Mouse (Mus musculus): ENCODE results near the gene Ncbp3. TPM values are rescaled to one million over a fixed set of nuclear protein-coding genes. Genes with fewer than 3 reads are reported as not detected.
"Not testable (repeated sequence)": the region's sequence is repeated elsewhere in the genome, so short reads cannot be mapped to it uniquely, and the experiment has no call there.

Ncbp3 gene
- total RNA-seq, 2 experiments from 2014 or later: 7.5 to 10.6 TPM

DNA sequence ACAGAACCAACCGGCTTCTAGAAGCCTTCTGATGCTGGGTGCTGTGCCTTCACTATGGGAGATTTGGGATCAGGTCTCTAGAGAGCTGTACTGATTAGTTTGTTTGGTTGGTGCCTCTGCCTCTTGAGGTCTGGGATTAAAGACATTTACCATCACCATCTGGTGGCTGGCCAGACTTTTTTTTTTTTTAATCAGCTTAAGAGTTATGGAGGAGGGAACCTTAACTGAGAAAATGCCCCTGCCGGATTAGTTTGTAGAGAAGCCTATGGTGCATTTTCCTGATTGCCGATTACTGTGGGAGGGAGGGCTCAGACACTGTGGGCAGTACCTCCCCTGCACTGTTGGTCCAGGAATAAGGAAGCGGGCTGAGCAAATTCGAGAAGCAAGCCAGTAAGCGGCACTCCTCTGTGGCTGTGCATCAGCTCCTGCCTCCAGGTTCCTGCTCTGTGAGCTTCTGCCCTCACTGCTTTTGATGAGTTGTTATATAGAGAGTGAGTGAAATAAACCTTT, 29.7 kb downstream of the Ncbp3 start:
- intact Hi-C loops (cut with DNase I): no loop called here
- no peak for DNase-seq (ENCODE audit: low spot score in 2 of 2)

DNA sequence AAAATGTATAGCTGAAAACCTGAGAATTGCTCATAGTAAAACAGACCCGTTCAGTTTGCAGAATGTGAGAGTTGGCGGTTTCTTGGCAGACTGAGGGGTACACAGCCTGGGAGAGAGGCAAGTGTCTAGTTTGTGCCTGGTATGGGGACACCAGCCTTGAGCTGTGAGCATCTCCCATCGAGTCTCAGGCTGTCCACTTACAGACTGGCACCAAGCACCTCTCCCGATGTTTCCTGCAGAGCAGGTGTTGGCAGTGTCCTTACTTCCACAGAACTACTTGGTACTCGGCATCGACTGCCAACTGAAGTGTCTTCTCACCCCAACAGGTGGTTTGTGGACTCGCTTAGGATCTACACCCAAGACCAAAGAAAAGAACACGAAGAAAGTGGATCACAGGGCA, 31.0 kb downstream of the Ncbp3 start:
- no peak for DNase-seq (ENCODE audit: low spot score in 2 of 2)
- intact Hi-C loops (cut with DNase I): no loop called here

DNA sequence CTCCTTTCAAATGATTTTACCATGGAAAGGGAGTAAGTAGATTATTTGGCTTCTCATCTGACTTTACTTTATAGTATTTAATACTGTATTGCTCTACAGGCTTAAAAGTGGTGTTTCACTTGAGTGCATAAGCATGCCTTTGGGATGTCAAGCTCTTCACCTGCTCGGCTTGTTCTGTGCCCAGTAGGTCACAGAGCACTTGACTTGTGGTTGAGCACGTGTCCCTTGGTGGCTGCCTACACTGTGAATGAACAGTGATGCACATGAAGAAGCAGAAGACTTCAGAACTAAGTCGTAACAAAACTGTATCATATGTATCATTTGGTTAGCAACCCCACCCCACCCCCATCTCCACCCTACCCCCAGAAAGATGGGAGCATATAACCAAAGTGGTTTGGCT, 32.7 kb downstream of the Ncbp3 start:
- DNase-seq (ENCODE audit: low spot score in 2 of 2): no peak
- intact Hi-C loops (cut with DNase I): no loop called here

DNA sequence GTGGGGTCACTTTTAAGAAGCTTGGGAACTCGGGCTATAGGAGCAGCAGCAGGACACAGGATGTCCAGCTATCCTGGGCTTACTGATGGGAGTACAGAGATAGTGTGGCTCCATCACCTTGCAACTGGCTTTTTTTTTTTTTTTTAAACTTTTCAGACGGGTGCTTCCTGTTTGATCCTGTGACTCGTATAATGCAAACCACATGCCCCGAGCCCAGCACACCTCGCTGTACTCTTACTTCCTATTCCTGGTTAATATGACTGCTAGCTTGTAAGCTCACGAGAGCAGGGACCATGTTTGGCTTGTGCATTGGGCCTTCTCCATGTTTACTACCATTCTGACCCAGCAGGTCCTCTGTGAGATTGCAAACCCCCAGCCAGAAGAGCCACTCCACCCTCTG, 36.7 kb downstream of the Ncbp3 start:
- DNase-seq (ENCODE audit: low spot score in 2 of 2): no peak
- intact Hi-C loops (cut with DNase I): no loop called here

DNA sequence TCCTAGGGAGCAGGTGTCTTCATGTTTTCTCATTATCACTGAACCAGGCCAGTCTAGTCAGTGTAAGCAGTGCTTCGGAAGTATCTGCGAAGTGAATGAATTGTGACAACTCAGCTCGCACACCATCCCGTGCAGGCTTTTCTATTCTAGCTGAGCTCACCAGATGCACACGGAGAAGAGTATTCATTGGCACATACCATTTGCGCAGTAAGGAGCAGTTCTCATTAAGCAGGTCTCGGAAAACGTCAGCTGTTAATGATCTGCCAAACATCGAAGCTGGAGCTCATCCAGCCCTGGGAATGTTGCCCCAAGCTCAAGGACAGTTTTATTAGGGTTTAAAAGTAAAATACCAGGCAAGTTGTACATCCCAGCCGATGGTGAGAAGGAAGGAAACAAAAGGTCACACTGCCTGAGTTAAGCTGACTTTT, 37.2 kb downstream of the Ncbp3 start:
- intact Hi-C loops (cut with DNase I): no loop called here
- no peak for DNase-seq (ENCODE audit: low spot score in 2 of 2)

DNA sequence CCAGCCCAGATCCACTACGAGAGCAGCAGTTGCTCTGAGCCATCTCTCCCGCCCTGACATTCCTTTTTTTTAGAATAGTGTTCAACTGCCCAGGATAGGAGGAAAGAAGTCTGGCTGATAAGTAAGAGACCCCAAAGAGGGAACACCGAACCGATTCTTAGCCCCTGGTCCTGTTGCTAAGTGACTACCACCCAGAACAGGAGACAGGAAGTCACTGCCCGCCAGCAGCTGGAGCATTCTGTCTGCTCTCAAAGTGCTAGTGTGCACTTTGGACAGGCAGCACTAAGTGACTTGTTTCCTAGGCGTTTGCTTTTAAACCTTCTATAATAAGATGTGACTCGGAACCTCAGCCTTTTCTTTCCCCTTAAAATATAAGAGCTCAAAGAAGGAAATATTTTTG, 37.8 kb downstream of the Ncbp3 start:
- intact Hi-C loops (cut with DNase I): no loop called here

DNA sequence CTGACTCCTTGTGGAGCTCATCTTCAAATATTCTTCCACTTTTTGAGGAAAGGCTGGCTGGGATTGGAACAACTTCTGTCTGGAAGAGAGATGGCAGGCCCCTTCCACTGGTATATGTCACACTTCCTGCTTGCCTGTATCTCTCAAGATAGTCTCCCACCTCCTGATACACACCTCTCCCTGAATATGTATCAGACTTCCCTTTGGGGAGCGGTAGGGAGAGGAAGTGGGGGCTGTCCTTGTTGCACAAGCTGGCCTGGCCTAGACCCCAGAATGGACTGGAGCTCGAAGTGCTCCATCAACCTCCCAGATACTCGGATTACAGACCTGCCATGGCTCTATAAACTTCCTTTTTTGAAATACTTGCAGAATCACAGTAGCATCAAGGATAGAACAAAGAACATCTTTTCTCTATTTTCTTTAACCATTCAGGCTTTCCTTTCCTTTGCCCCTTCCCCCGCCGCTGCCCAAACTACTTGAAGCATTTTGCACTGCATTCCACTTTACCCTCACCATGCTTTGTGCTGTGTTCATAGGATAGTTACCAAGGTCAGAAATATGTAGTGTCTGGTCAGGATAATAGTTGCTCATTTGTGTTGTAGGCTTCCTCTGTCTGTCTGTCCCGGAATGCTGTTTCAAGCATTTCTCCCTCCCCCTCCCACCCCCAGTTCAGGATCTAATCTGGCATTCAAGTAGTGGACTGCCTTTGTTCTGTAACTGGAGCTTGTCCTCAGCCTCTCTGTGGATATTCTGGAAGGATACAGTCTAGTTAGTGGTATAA, 40.3 kb downstream of the Ncbp3 start:
- intact Hi-C loops (cut with DNase I): no loop called here
- DNase-seq (ENCODE audit: low spot score in 2 of 2): no peak

More for the DNA sequence above, 37.8 kb downstream of the Ncbp3 start:
- DNase-seq (ENCODE audit: low spot score in 2 of 2): no peak

DNA sequence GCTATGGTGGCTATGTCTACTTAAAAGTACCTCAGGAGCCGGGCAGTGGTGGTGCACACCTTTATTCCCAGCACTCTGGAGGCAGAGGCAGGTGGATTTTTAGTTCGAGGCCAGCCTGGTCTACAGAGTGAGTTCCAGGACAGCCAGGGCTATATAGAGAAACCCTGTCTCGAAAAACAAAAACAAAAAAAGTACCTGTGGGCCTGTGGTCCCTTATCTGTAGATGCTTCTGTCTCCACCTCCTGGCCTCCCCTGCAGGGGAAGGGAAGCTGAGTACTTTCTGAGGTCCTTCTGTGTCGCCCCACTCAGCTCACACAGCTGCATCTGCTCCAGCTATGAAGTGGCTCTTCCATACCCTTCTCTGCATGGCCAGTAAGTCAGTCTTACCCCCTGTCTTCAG, 42.7 kb downstream of the Ncbp3 start, which contains the start of gene Itgae:
Itgae (plus strand) TSS at position 301 of the 400 bp plus-strand sequence.
- intact Hi-C loops (cut with DNase I): no loop called here

DNA sequence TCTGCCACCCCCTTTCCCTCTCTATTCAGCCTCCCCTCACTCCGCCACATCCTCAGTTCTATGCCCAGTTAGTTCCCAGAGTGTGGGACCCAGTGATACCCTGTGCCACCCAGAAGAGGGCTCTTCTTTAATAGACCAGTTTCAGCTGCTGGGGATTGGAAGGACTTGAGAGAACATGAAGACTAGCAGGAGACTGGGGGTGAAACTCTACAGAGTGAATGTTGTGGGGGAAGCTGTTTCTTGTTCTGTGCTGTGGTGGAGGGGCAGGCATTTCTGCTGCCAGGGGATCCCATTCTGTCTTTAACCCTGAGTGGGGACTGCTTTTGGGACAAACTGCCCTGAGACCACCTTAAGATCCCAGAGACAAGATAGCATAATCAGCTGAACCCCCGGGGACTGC, 43.2 kb downstream of the Ncbp3 start:
- no peak for DNase-seq (ENCODE audit: low spot score in 2 of 2)
- intact Hi-C loops (cut with DNase I): no loop called here

More for the DNA sequence above, 42.7 kb downstream of the Ncbp3 start, which contains the start of gene Itgae:
- DNase-seq (ENCODE audit: low spot score in 2 of 2): no peak

DNA sequence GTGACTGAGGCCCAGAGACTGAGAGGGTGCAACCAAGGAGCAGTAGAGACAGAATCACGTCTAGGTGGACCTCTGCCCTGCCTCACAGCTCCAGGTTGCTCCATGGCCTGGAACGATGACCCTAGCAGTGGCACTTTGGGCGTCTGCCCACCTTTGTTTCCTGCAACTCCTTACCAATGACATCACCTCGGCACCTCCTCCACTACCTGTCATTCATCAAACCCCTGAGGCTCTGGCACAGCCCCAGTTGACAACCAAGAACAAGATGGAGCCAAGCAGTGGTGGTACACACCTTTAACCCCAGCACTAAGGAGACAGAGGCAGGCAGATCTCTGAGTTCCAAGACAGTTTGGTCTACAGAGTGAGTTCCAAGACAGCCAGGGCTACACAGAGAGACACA, 44.5 kb downstream of the Ncbp3 start:
- no peak for DNase-seq (ENCODE audit: low spot score in 2 of 2)
- intact Hi-C loops (cut with DNase I): no loop called here

DNA sequence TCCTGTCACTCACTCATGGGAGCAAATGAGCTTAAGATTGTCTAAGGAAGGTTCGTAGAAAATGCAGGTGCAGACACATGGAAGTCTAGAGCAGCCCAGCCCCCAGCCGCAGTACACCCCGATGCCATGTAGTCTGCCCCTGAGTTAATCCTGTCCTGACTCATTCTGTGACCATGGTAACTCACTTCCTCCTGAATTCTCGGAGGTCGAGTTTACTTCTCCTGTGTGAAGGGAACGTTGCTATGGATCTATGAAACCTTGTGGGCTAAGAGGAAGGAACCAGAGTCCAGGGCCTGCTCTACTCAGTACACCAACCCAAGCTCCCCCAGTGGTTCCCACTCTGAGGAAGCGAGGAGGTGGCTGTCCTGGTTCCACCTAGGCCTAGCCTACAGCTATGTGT, 45.3 kb downstream of the Ncbp3 start:
- no peak for DNase-seq (ENCODE audit: low spot score in 2 of 2)
- intact Hi-C loops (cut with DNase I): no loop called here

DNA sequence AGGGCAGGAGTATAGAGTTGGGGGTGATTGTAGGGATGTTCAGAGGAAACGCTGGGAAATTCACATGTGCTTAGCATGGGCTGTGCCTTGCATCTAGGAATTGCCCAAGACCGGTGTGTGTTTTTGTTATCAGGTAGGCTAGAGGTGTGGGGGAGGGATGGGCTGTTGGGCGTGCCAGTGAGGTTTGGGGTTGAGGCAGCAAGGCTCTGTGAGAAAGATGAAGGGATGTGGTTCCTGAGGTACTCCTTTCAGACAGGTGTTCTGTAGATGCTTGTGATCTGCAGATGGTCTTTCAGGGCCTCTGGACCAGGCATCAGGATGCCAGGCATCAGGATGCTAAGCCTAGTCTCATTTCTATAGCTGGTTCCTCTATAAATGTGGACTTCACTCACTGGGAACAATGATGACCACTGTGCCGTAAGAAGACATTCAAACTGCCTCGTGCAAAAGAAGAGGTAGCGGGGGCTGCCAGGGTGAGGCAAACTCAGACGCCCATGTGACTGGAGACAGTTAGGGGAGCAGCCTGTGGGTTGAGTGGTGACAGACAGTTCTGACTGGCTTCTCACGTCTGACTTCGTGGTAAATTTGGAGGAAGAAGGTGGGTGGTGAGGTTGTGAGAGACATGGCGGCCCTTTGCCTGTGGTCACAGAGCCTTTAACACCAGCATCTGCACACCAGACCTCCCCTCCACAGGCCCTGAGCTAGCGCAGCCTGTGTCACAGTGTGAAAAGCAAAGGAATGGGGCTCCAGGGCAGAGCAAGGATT, 46.8 kb downstream of the Ncbp3 start:
- DNase-seq (ENCODE audit: low spot score in 2 of 2): no peak
- intact Hi-C loops (cut with DNase I): no loop called here

DNA sequence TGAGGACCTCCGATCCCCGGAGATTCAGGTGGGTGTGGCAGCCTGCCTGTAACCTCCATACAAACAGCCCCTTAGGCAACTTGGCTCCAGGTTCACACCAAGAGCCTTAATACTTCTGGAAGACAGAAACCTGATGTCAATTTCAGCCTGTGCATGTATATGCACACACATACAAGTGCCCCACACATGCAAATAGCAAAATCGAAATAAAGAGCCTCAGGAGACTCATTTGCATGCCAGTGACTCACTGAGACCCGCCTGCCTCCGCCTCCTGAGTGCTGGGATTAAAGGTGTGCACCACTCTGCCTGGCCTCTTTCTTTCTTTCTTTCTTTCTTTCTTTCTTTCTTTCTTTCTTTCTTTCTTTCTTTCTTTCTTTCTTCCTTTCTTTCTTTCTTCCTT, 51.3 kb downstream of the Ncbp3 start:
- DNase-seq (ENCODE audit: low spot score in 2 of 2): no peak

DNA sequence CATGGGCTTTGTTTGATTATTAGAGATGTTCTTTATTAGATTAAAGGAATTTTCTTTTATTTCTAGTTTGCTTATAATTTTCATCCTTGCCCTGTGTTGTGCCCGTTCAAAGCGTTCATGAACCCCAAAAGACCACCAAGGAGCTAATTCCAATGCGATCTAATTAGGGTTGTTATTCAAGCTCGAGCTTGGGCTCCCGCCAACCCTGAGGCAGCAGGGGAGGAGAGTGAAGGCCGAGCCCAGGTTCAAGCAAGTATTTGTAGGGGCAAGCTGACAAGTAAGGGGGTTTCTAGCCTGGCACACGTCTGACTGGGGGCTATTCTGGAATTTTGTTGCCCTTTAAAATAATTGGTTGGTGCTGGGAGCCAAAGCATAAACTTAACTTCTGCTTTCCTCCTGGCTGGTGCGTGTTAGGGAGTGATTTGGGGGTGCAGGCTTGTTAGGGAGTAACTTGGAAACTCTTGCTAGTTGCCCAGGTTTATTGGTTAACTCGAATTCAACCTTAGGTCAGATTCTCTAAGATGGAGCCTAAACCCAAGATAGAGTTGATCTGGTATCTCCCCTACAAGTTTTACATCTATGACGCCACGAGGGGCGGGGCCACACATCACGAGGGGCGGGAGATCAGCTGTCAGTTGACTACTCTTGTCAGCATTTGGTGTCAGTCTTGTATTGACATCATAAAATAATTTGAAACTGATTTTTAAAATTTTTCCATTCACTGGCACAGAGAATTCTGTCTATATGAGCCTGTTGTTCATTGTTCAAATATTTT, 52.6 kb downstream of the Ncbp3 start:
- no peak for DNase-seq (ENCODE audit: low spot score in 2 of 2)
- intact Hi-C loops (cut with DNase I): no loop called here

More for the DNA sequence above, 51.3 kb downstream of the Ncbp3 start:
- intact Hi-C loops (cut with DNase I): no loop called here

DNA sequence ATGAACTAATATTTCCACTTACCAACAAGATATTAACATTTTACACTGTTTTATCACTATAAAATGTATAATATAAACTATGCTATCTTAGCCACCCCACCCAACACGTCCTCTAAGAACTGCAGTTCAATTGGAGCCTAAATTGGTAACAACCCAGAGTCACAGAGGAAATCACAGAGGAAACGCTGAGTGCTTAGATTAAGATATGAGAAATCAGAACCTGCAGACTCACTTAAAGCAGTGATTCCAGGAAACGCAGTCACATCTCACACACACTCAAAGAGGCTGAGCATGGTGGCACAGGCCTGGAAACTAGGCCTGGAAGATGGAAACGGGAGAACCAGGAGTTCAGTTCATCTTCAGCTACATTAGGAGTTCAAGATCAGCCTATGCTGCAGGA, 53.7 kb downstream of the Ncbp3 start:
- intact Hi-C loops (cut with DNase I): no loop called here
- no peak for DNase-seq (ENCODE audit: low spot score in 2 of 2)

DNA sequence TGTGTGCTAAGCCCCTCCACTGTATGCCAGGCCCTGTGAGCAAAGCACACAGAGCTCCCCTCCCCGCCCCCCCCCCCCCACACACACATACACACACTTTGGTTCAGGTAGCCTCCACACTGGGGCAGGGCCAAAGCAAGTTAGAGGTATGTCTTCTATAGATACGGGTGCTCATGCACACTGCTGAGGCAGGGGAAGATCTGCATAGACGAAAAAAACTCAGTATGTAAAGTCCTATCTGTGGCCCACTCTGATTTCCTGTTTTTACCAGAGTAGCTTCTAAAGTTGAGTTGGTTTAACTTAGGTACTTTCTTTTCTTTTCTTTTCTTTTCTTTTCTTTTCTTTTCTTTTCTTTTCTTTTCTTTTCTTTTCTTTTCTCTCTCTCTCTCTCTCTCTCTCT, 57.7 kb downstream of the Ncbp3 start:
- no peak for DNase-seq (ENCODE audit: low spot score in 2 of 2)
- intact Hi-C loops (cut with DNase I): no loop called here

DNA sequence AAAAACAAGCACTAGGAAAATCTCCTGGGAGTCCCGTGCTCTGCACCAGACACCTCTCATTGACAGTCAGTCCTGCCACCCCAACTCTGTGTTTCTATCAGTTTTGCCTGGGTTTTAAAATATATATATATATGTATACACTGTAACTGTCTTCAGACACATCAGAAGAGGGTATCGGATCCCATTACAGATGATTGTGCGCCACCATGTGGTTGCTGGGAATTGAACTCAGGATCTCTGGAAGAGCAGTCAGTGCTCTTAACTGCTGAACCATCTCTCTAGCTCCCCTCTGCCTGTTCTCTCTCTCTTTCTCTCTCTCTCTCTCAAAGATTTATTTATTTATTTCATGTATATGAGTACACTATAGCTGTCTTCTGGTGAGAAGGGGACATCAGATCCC, 59.8 kb downstream of the Ncbp3 start:
- intact Hi-C loops (cut with DNase I); DNase-seq (ENCODE audit: low spot score in 2 of 2): not testable (repeated sequence)

DNA sequence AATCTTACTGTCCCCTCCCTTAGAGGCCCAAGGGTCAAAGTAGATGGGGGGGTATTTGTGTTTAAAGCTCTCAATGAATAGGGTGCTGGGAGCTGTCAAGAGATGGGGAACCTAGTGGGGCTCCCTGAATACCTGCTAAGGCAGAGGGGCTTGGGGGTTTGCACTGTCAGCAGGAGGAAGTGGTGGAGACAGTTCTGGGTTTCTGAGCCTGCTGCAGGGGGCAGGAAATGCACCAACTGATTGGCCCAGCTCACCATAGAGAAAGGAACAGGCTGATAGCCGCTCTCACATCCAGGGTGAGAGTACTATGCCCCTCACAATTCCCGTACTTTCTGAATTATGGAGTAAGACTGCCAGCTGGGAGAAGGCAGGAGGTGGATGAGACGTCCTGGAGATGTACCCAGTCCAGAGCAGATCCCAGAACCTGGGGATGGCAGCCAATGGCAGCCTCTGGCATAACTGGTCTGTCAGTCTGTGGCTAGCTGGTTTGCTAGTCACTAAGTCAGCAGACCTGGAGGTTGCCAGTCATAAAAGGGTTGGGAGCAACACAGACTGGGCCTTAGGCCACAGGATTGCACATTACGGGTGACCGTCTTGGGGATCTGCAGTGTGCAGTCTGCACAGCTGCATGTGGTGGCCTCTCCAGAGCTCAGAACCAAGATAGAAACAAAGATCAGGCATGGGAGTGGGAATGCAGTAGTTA, 60.8 kb downstream of the Ncbp3 start:
- no peak for DNase-seq (ENCODE audit: low spot score in 2 of 2)

DNA sequence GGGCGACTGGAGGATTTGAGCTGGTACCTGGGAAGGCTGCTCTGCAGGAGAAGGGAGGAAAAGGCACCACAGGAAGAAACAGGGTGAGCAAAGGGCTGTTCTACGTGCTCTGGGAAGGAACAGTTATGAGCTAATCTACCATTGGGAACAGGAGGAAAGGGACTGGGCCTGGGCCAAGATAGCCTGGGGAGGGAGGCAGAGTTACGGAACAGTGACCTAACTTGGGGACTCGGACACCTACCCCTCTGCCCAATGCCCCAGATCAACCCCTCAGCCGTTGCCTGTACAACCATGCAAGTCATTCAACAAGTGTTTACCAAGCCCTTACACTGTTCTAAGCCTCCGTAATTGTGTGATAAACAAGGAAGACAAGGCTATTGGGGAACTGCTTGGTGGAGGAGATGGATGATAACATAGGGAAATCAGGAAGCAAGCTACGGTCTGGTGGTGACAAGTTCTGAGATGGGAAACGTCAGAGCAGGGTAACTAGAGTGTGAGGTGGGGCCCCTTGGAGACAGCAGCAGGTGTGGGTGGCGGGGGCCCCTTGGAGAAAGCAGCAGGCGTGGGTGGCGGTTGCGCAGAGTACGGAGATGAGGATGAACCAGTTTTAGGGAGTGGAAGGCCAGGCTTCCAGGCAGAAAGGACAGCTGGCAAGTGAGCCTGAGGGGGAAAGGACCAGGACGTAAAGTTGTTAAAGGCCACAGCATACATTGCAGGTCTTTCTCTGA, 61.5 kb downstream of the Ncbp3 start:
- DNase-seq (ENCODE audit: low spot score in 2 of 2): no peak
- intact Hi-C loops (cut with DNase I): no loop called here

More for the DNA sequence above, 60.8 kb downstream of the Ncbp3 start:
- intact Hi-C loops (cut with DNase I): no loop called here
